Mouse (Mus musculus) lung, postnatal 0 days (tissue): ENCODE measurements around the gene Abcc4.

ENCODE experiments used
- CTCF ChIP-seq: IDR thresholded peaks from 2 replicates; pipeline ENCODE4 v1.5.1; 2016; ENCODE audit warnings: antibody characterized with exemption, mild to moderate bottlenecking
- EP300 ChIP-seq: IDR thresholded peaks from 2 replicates; pipeline ENCODE4 v1.6.1; 2016; ENCODE audit warnings: antibody characterized with exemption, mild to moderate bottlenecking, control low read depth

DNA sequence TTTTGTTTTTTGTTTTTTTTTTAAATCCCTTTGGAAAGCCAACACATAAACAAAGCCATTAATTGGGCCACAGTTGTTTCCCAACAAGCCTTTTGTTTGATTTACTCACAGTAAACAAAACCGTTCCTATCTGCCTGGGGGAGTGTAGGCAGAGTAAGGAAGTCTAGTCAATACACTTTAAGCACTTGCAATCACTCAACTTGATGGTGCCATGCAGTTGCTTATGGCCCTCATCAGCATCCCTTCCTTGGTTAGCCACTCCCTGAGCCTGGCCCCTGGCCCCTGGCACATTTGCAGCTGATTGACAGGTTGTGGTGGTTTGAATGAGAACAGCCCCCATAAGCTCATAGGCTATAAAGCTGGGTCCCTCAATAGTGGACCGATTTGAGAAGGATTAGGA is 209.3 kb downstream of the Abcc4 start:
- TF ChIP-seq EP300 (no peak), CTCF (no peak)
